Mouse (Mus musculus) lung, postnatal 0 days (tissue): ENCODE measurements at regions not wholly inside any gene's neighbourhood (a gene's known extent, or its start where the extent isn't known, plus 50 kb on each side); places are given as distances from the start of the nearest gene placed in this dataset.

Experiments
- CTCF ChIP-seq: IDR thresholded peaks from 2 replicates; pipeline ENCODE4 v1.5.1; 2016; ENCODE audit warnings: antibody characterized with exemption, mild to moderate bottlenecking
- EP300 ChIP-seq: IDR thresholded peaks from 2 replicates; pipeline ENCODE4 v1.6.1; 2016; ENCODE audit warnings: antibody characterized with exemption, mild to moderate bottlenecking, control low read depth

DNA sequence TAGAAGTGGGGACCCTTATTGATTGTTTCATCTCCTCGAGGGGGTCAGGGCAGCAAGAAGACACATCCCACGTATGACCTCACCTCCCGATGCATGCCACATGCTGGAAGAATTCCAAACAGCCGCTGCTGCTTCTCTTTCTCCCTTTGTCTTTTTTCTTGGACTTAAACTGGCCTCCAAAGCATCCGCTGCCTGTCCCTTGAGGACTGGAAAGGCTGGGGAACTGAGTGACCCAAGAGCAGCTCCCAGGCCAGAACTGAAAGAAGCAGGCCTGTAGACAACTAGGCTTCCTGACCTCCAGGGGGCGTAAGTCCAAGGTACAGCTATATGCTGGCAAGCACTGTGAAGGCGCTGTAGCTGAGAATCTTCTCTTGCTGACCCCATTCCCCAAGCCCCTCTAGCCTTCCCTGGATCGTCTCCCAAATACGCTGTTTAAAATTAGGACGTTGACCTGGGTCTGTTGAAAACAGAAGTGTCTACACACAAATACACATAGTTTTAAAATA lies 219.8 kb upstream of the Mocs1 start:
- TF ChIP-seq CTCF (peak; percentile 40), EP300 (no peak)
